In the genomic region with DNA sequence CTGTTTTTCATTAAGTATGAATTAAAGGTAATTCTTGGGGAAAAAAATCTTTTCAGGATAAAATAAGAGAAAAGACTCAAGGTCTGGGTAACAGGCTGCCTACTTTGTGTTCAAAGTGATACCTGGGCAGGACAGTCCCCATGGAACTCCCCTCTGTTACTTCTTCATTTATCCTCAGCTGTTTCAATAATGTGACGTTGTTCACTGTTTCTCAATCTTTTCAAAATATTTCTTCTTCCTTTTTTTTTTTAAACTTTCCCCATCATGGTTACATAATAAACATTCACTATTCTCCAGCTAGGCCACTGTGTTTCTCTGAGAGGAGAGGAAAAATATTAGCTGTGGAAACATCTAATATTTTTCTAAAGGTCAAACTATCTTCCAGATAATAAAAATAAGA, we compare ENCODE assay signal across 12 mouse cellular contexts.
"Had no signal": no experiment of that assay in that cellular context is flagged by ENCODE, and none has a peak within 500 bp of the region (broad histone marks: within the 10 kb centered on the region; RNA-seq: fewer than 3 reads in every experiment).

No protein-coding gene starts in this region.

- H3K27ac ChIP-seq: limb, embryonic 12.5 days; lung, embryonic 15.5 days; midbrain, embryonic 15.5 days; neural tube, embryonic 13.5 days had no signal

- H3K4me1 ChIP-seq: limb, embryonic 12.5 days; lung, embryonic 15.5 days; midbrain, embryonic 15.5 days; neural tube, embryonic 13.5 days had no signal

- H3K27me3 ChIP-seq: limb, embryonic 12.5 days; lung, embryonic 15.5 days; megakaryocyte, embryonic 14.5 days; midbrain, embryonic 15.5 days; neural tube, embryonic 13.5 days had no signal

- H3K4me3 ChIP-seq: limb, embryonic 12.5 days; lung, embryonic 15.5 days; megakaryocyte, embryonic 14.5 days; midbrain, embryonic 15.5 days; neural tube, embryonic 13.5 days had no signal

- H3K4me2 ChIP-seq: limb, embryonic 12.5 days; liver, embryonic 11.5 days; lung, embryonic 15.5 days; midbrain, embryonic 11.5 days; midbrain, embryonic 15.5 days; neural tube, embryonic 13.5 days had no signal

- ATAC-seq: midbrain, embryonic 15.5 days had no signal

- H3K9me3 ChIP-seq: limb, embryonic 12.5 days; lung, embryonic 15.5 days; megakaryocyte, embryonic 14.5 days; midbrain, embryonic 15.5 days; neural tube, embryonic 13.5 days had no signal

- DNase-seq: kidney, adult 18-20 months; kidney, postnatal 10 days; layer of hippocampus, adult 9-11 months; right cerebral cortex, postnatal 14 days; thymus, postnatal 36 days had no signal

- H3K36me3 ChIP-seq: limb, embryonic 12.5 days; lung, embryonic 15.5 days; midbrain, embryonic 15.5 days; neural tube, embryonic 13.5 days had no signal

- H3K9ac ChIP-seq: limb, embryonic 12.5 days; lung, embryonic 15.5 days; midbrain, embryonic 15.5 days; neural tube, embryonic 13.5 days had no signal
